Mouse (Mus musculus): ENCODE data around the gene Mta2.

GRCm38 (mm10) chr19:8903412-8903811 lies 38.3 kb upstream of the Mta2 start:
- TF ChIP-seq POLR2A (IDR thresholded peaks at IDR 0.05; ENCODE audit: low read depth, low read length) = no peak
- no peak for TF ChIP-seq CTCF (conservative IDR thresholded peaks at IDR 0.05; ENCODE audit: insufficient read depth, insufficient read length, low read depth, low read length)
